Mouse (Mus musculus): ENCODE data around the gene Skp2.

GRCm38 (mm10) chr15:9130772-9131498 is 24.3 kb downstream of the Skp2 start:
- TF ChIP-seq POLR2A (IDR thresholded peaks at IDR 0.05; ENCODE audit: borderline replicate concordance, low read depth, low read length) (no peak), CTCF (IDR thresholded peaks at IDR 0.05; ENCODE audit: low read depth, low read length) (no peak)

Measured in bone marrow macrophage, adult 2 months (primary cell).